Mouse (Mus musculus): Measurements from ENCODE around the gene Fxr2. TPM values are rescaled to one million over a fixed set of nuclear protein-coding genes. Genes with fewer than 3 reads are reported as not detected.
A peak's percentile ranks its signal among the peaks of the same experiment; 100 is the strongest.

The Fxr2 gene
- polyA plus RNA-seq, 1 experiment from 2014 or later = 31.3 TPM

DNA sequence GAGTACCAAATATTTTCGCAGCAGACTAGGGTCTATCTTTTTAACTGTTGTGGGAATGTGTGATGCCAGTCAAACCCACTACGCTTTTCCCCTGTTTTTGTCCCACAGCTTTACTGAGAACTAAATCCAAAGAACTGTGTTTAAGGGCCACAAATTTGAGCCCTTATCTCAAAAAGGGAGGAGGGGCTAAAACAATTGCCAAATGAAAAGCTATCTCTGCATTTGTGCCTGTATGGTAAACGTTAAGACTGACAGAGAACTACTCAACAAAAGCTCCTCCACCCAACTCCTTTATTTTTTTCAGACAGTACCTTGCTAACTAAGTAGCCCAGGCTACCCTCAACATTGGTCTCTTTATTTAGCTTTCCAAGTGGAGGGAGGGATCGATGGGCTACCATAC is 40.0 kb upstream of the Fxr2 start:
- Histone ChIP-seq H3K36me3 (ENCODE audit: control insufficient read depth, insufficient read depth, low read length) (peaks cover 10% of the 10 kb centered on the region; the same call in 1 of the 2 replicates), H3K4me2 (replicated peaks; ENCODE audit: low read depth, low read length) (no peak overlapping the region), H3K9me3 (ENCODE audit: control insufficient read depth, low read length) (no peaks in the 10 kb centered on the region), H3K9ac (ENCODE audit: low read depth, low read length) (no peak overlapping the region), H3K4me1 (replicated peaks; ENCODE audit: control insufficient read depth, insufficient read depth, low read length) (no peaks in the 10 kb centered on the region), H3K27ac (ENCODE audit: low read depth, low read length) (no peak overlapping the region), H3K4me3 (ENCODE audit: low read depth, low read length) (no peak overlapping the region), H3K27me3 (ENCODE audit: control insufficient read depth, insufficient read depth, low read length) (no peaks in the 10 kb centered on the region)
- DNase-seq (ENCODE audit: low spot score) (no peak), ATAC-seq (ENCODE audit: low FRiP score) (no peak)
- WGBS = 92% methylated on average over 4 of the region's 4 CpGs

- no peaks in the 10 kb centered on the region for H3K27me3 ChIP-seq (ENCODE audit: control insufficient read depth, insufficient read depth, low read length)
- no peak for ATAC-seq (ENCODE audit: low FRiP score)
These were observed 37.9 kb upstream of the Fxr2 start for GRCm38 (mm10) chr11:69594853-69595252.

GRCm38 (mm10) chr11:69599436-69599835 is 33.4 kb upstream of the Fxr2 start:
- DNase-seq (ENCODE audit: low spot score) = no peak
- Histone ChIP-seq H3K36me3 (ENCODE audit: control insufficient read depth, insufficient read depth, low read length) (no peaks in the 10 kb centered on the region), H3K27me3 (ENCODE audit: control insufficient read depth, insufficient read depth, low read length) (peaks cover 2% of the 10 kb centered on the region; the same call in 1 of the 2 replicates), H3K4me1 (replicated peaks; ENCODE audit: control insufficient read depth, insufficient read depth, low read length) (peaks cover 3% of the 10 kb centered on the region; the same call in 1 of the 2 replicates), H3K9ac (ENCODE audit: low read depth, low read length) (no peak overlapping the region), H3K4me2 (replicated peaks; ENCODE audit: low read depth, low read length) (no peak overlapping the region), H3K27ac (ENCODE audit: low read depth, low read length) (no peak overlapping the region), H3K9me3 (ENCODE audit: control insufficient read depth, low read length) (no peaks in the 10 kb centered on the region), H3K4me3 (ENCODE audit: low read depth, low read length) (no peak overlapping the region)
- WGBS = 5% methylated on average over 9 of the region's 9 CpGs
- ATAC-seq (ENCODE audit: low FRiP score) = no peak

More at GRCm38 (mm10) chr11:69594853-69595252, 37.9 kb upstream of the Fxr2 start:
- no peaks in the 10 kb centered on the region for H3K36me3 ChIP-seq (ENCODE audit: control insufficient read depth, insufficient read depth, low read length)
- H3K9ac ChIP-seq (ENCODE audit: low read depth, low read length) = no peak overlapping the region
- H3K4me2 ChIP-seq (replicated peaks; ENCODE audit: low read depth, low read length) = no peak overlapping the region
- H3K4me3 ChIP-seq (ENCODE audit: low read depth, low read length) = no peak overlapping the region
- H3K9me3 ChIP-seq (ENCODE audit: control insufficient read depth, low read length) = no peaks in the 10 kb centered on the region
- H3K27ac ChIP-seq (ENCODE audit: low read depth, low read length) = no peak overlapping the region
- H3K4me1 ChIP-seq (replicated peaks; ENCODE audit: control insufficient read depth, insufficient read depth, low read length) = peaks cover 3% of the 10 kb centered on the region; the same call in 1 of the 2 replicates
- DNase-seq (ENCODE audit: low spot score) = no peak
- 96% methylated on average over 6 of the region's 6 CpGs for WGBS

DNA sequence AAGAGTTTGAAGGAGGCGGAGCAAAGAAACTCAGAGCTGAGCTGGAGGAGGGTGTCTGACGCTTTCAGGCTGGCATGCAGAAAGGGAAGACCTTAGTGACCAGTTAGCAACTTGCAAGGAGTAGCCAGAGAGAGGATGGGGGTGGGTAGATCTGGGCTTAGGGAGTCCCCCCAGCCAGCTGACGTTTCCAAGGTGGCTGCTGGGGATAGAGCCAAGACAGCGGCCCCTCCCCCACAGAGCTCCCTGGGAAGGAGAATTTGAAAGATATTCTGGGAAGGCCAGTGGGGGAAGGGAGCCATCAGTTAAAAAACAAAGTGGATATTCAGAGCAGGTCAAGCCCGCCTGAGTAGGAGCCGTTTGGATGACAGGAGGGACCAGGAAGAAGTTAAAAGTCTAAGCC is 32.7 kb upstream of the Fxr2 start:
- no peak overlapping the region; the same call in 1 of the 2 replicates for H3K9ac ChIP-seq (ENCODE audit: low read depth, low read length)
- H3K4me1 ChIP-seq (replicated peaks; ENCODE audit: control insufficient read depth, insufficient read depth, low read length) = peaks cover 6% of the 10 kb centered on the region
- peaks cover 5% of the 10 kb centered on the region; the same call in 1 of the 2 replicates for H3K27me3 ChIP-seq (ENCODE audit: control insufficient read depth, insufficient read depth, low read length)
- WGBS = 7% methylated on average over 6 of the region's 6 CpGs
- DNase-seq (ENCODE audit: low spot score) = peak; percentile 63
- no peak for ATAC-seq (ENCODE audit: low FRiP score)
- H3K4me2 ChIP-seq (replicated peaks; ENCODE audit: low read depth, low read length) = peak overlapping the region; percentile 8; the same call in 1 of the 2 replicates
- H3K36me3 ChIP-seq (ENCODE audit: control insufficient read depth, insufficient read depth, low read length) = no peaks in the 10 kb centered on the region
- no peak overlapping the region for H3K27ac ChIP-seq (ENCODE audit: low read depth, low read length)
- H3K4me3 ChIP-seq (ENCODE audit: low read depth, low read length) = no peak overlapping the region
- no peaks in the 10 kb centered on the region for H3K9me3 ChIP-seq (ENCODE audit: control insufficient read depth, low read length)

DNA sequence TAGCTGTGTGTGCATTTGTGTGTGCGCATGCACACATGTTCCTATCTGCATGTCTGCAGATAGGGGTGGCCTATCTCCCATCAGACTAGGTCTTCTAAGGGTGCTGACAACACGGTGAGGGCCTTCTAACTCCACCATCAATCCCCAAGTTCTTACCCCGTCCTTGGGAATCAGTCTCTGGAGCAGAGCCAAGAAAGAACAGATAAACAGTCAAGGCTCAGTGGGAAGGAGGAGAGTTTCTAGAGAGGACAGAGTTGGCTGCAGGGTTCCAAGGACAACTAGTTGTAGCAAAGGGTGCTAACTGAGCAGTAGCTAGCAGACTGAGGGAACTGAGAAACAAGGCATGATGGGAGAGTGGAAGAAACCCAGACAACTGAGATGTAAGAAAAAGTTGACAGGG is 31.0 kb upstream of the Fxr2 start:
- Histone ChIP-seq H3K4me1 (replicated peaks; ENCODE audit: control insufficient read depth, insufficient read depth, low read length) (peaks cover 6% of the 10 kb centered on the region), H3K27me3 (ENCODE audit: control insufficient read depth, insufficient read depth, low read length) (peaks cover 5% of the 10 kb centered on the region; the same call in 1 of the 2 replicates), H3K9ac (ENCODE audit: low read depth, low read length) (no peak overlapping the region), H3K36me3 (ENCODE audit: control insufficient read depth, insufficient read depth, low read length) (no peaks in the 10 kb centered on the region), H3K9me3 (ENCODE audit: control insufficient read depth, low read length) (no peaks in the 10 kb centered on the region), H3K27ac (ENCODE audit: low read depth, low read length) (no peak overlapping the region), H3K4me2 (replicated peaks; ENCODE audit: low read depth, low read length) (no peak overlapping the region), H3K4me3 (ENCODE audit: low read depth, low read length) (no peak overlapping the region)
- DNase-seq (ENCODE audit: low spot score) = no peak
- WGBS = 89% methylated on average over 3 of the region's 3 CpGs
- no peak for ATAC-seq (ENCODE audit: low FRiP score)

DNA sequence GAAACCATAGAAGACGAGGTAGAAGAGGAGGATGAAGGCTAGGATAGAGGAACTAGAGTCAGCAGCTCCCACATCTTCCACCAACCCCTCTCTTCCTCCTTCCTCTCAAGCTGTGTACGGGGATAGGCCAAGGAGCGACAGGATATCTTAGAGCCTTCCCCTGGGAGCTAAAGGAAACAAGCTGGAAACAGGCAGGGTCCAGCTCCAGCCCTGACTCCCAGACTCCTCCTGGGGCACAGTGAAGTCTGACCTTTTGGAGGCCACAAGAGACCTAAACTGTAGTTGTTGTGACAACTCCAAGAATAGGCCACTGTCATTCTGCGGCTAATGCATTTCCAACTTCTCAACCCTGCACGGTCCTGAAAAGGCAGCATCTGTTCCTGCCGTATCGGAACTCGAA is 29.3 kb upstream of the Fxr2 start:
- ATAC-seq (ENCODE audit: low FRiP score) (no peak), DNase-seq (ENCODE audit: low spot score) (no peak)
- Histone ChIP-seq H3K4me1 (replicated peaks; ENCODE audit: control insufficient read depth, insufficient read depth, low read length) (peaks cover 6% of the 10 kb centered on the region), H3K36me3 (ENCODE audit: control insufficient read depth, insufficient read depth, low read length) (no peaks in the 10 kb centered on the region), H3K9me3 (ENCODE audit: control insufficient read depth, low read length) (no peaks in the 10 kb centered on the region), H3K27ac (ENCODE audit: low read depth, low read length) (no peak overlapping the region), H3K27me3 (ENCODE audit: control insufficient read depth, insufficient read depth, low read length) (peaks cover 5% of the 10 kb centered on the region; the same call in 1 of the 2 replicates), H3K4me2 (replicated peaks; ENCODE audit: low read depth, low read length) (no peak overlapping the region), H3K4me3 (ENCODE audit: low read depth, low read length) (no peak overlapping the region), H3K9ac (ENCODE audit: low read depth, low read length) (no peak overlapping the region)
- WGBS = 77% methylated on average over 8 of the region's 8 CpGs

DNA sequence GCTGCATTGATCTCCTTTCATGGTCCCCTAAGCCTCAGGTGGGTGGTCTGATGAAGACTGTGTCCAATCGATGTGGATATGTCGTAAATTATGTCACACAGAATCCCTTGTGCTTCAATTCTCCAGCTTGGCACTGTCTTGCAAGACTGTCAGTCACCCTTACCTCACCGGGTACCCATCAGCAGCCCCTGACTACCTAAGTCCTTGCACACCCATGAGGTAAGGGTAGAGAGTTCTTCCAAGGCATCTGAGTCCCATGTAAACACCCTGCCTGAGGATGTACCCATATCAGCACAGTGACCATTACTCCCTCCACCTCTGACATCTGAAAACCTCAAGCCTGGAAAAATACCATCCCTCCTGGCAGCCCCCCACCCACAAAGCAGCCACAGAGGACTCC is 28.4 kb upstream of the Fxr2 start:
- Histone ChIP-seq H3K36me3 (ENCODE audit: control insufficient read depth, insufficient read depth, low read length) (no peaks in the 10 kb centered on the region), H3K27me3 (ENCODE audit: control insufficient read depth, insufficient read depth, low read length) (peaks cover 5% of the 10 kb centered on the region; the same call in 1 of the 2 replicates), H3K4me2 (replicated peaks; ENCODE audit: low read depth, low read length) (peak overlapping the region; percentile 100), H3K4me1 (replicated peaks; ENCODE audit: control insufficient read depth, insufficient read depth, low read length) (peaks cover 4% of the 10 kb centered on the region), H3K4me3 (ENCODE audit: low read depth, low read length) (peak overlapping the region; percentile 60), H3K9ac (ENCODE audit: low read depth, low read length) (no peak overlapping the region; the same call in 1 of the 2 replicates), H3K27ac (ENCODE audit: low read depth, low read length) (no peak overlapping the region), H3K9me3 (ENCODE audit: control insufficient read depth, low read length) (no peaks in the 10 kb centered on the region)
- ATAC-seq (ENCODE audit: low FRiP score) (no peak), DNase-seq (ENCODE audit: low spot score) (peak; percentile 30)
- WGBS = 65% methylated on average over 3 of the region's 3 CpGs

DNA sequence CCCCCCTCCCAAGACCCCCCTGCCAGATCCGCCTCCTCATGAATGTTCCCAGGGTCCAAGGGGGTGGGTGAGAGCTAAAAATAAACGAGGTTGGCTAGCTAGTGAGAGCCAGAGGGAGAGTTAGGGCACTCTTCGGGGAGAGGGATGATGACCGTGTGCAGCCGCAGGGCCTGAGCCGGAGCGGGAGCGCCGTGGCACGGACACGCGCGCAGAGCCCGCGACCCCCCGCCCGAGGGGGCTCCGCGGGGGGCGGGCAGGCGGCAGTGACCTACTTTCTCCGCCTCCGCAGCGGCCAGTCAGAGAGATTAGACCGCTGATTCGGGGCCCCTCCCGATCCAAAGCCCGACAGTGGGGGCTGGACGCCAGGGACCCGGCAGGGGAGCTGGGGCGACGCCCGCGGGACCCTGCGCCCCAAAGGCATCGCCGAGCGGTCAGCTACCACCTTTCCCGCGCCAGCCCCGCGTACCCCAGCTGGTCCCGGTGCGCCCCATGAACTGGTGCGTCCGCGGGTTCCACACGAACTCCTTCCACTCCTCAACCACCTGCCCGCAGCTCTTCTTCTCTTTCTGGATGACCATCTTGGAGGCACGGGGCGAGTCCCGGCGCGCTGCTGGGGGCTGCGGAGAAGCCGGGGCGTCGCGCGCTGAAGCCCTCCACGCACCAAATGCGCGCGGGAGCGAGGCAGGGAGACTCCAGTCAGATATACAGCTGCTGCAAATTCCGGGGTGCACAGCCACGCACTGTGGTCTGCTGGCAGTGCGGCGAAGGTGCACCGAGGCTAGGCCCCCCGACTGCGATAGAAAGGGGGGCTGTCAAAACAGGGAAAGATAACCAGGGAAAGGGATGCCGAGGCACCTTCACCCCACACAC is 27.8 kb upstream of the Fxr2 start:
- peak; percentile 54 for ATAC-seq (ENCODE audit: low FRiP score)
- Histone ChIP-seq H3K9ac (ENCODE audit: low read depth, low read length) (peak overlapping the region; percentile 52), H3K27me3 (ENCODE audit: control insufficient read depth, insufficient read depth, low read length) (peaks cover 5% of the 10 kb centered on the region; the same call in 1 of the 2 replicates), H3K4me1 (replicated peaks; ENCODE audit: control insufficient read depth, insufficient read depth, low read length) (peaks cover 4% of the 10 kb centered on the region), H3K9me3 (ENCODE audit: control insufficient read depth, low read length) (no peaks in the 10 kb centered on the region), H3K4me3 (ENCODE audit: low read depth, low read length) (peak overlapping the region; percentile 60), H3K36me3 (ENCODE audit: control insufficient read depth, insufficient read depth, low read length) (no peaks in the 10 kb centered on the region), H3K27ac (ENCODE audit: low read depth, low read length) (no peak overlapping the region), H3K4me2 (replicated peaks; ENCODE audit: low read depth, low read length) (peak overlapping the region; percentile 100)
- peak; percentile 56 for DNase-seq (ENCODE audit: low spot score)
- under 1% methylated on average over 71 of the region's 73 CpGs for WGBS
